In genomic region chr3:62340154-62340760, GRCm38 (mm10) we compare ENCODE assay signal across 8 mouse cellular contexts. TPM values are rescaled to one million over a fixed set of nuclear protein-coding genes. Genes with fewer than 3 reads are reported as not detected.
DNase-seq lines count a peak whose midpoint lies in the region; ATAC-seq and TF ChIP-seq lines count a peak whose summit lies in the region.

No protein-coding gene starts in this region.

- H3K9ac ChIP-seq in neural tube, embryonic 11.5 days (ENCODE audit: low read length), result peak overlapping the region; percentile 75
- peak overlapping the region; percentile 79 for H3K9ac ChIP-seq in heart, embryonic 16.5 days (ENCODE audit: low read length)
- H3K9ac ChIP-seq in liver, postnatal 0 days (replicated peaks), result peak overlapping the region; percentile 71
- H3K9ac ChIP-seq in stomach, postnatal 0 days (ENCODE audit: low read length), result peak overlapping the region; percentile 77

- no peaks in the 10 kb centered on the region for H3K9me3 ChIP-seq in neural tube, embryonic 11.5 days (ENCODE audit: control insufficient read depth, low read length)
- no peaks in the 10 kb centered on the region for H3K9me3 ChIP-seq in heart, embryonic 16.5 days (replicated peaks; ENCODE audit: control insufficient read depth, low read length)
- H3K9me3 ChIP-seq in liver, postnatal 0 days (ENCODE audit: low read length), result no peaks in the 10 kb centered on the region
- H3K9me3 ChIP-seq in stomach, postnatal 0 days (ENCODE audit: control insufficient read depth, low read length), result no peaks in the 10 kb centered on the region

- H3K4me2 ChIP-seq in neural tube, embryonic 11.5 days (ENCODE audit: low read depth), result peak overlapping the region; percentile 81
- H3K4me2 ChIP-seq in heart, embryonic 16.5 days (ENCODE audit: low read depth, low read length), result peak overlapping the region; percentile 96
- peak overlapping the region; percentile 85 for H3K4me2 ChIP-seq in liver, postnatal 0 days (ENCODE audit: low read depth, low read length)
- peak overlapping the region; percentile 60 for H3K4me2 ChIP-seq in stomach, postnatal 0 days (replicated peaks; ENCODE audit: low read depth)

- WGBS in neural tube, embryonic 11.5 days, result 2% methylated on average over 16 of the region's 16 CpGs
- 19% methylated on average over 16 of the region's 16 CpGs for whole genome bisulfite sequencing in heart, embryonic 16.5 days
- WGBS in liver, postnatal 0 days (ENCODE audit: insufficient replicate concordance), result 23% methylated on average over 16 of the region's 16 CpGs
- WGBS in stomach, postnatal 0 days, result 33% methylated on average over 16 of the region's 16 CpGs

- no peak for ATAC-seq in neural tube, embryonic 11.5 days (ENCODE audit: insufficient read depth, low FRiP score, low TSS enrichment)
- no peak for ATAC-seq in heart, embryonic 16.5 days (replicated peaks; ENCODE audit: extremely low read depth, insufficient read depth, low FRiP score)
- no peak for ATAC-seq in liver, postnatal 0 days
- ATAC-seq in stomach, postnatal 0 days (ENCODE audit: low FRiP score, low TSS enrichment), result no peak
- ATAC-seq in megakaryocyte-erythroid progenitor cell, adult 5-6 weeks (replicated peaks; ENCODE audit: low FRiP score, low TSS enrichment, poor library complexity, severe bottlenecking), result no peak

- H3K4me1 ChIP-seq in neural tube, embryonic 11.5 days (ENCODE audit: control insufficient read depth, insufficient read depth, low read length), result peaks cover 2% of the 10 kb centered on the region; the same call in 1 of the 2 replicates
- H3K4me1 ChIP-seq in heart, embryonic 16.5 days (ENCODE audit: control insufficient read depth, insufficient read depth, low read length), result no peaks in the 10 kb centered on the region; the same call in 1 of the 2 replicates
- peaks cover 4% of the 10 kb centered on the region; the same call in 1 of the 2 replicates for H3K4me1 ChIP-seq in liver, postnatal 0 days (ENCODE audit: insufficient read depth)
- H3K4me1 ChIP-seq in stomach, postnatal 0 days (replicated peaks; ENCODE audit: control insufficient read depth, insufficient read depth), result no peaks in the 10 kb centered on the region; the same call in 1 of the 2 replicates

- peak overlapping the region; percentile 72 for H3K4me3 ChIP-seq in neural tube, embryonic 11.5 days (ENCODE audit: low read depth, low read length)
- peak overlapping the region; percentile 66 for H3K4me3 ChIP-seq in heart, embryonic 16.5 days (ENCODE audit: low read length)
- peak overlapping the region; percentile 70 for H3K4me3 ChIP-seq in liver, postnatal 0 days (ENCODE audit: low read depth, low read length)
- H3K4me3 ChIP-seq in stomach, postnatal 0 days (ENCODE audit: low read depth, low read length), result peak overlapping the region; percentile 75

- no peak overlapping the region for H3K27ac ChIP-seq in neural tube, embryonic 11.5 days (ENCODE audit: low read depth, low read length)
- H3K27ac ChIP-seq in heart, embryonic 16.5 days (ENCODE audit: low read length), result no peak overlapping the region
- no peak overlapping the region; the same call in 1 of the 2 replicates for H3K27ac ChIP-seq in liver, postnatal 0 days (ENCODE audit: low read depth)
- no peak overlapping the region for H3K27ac ChIP-seq in stomach, postnatal 0 days (replicated peaks)

- TF ChIP-seq CTCF in liver, postnatal 0 days (IDR thresholded peaks at IDR 0.05; ENCODE audit: low read depth), result no peak
- TF ChIP-seq CTCF in stomach, postnatal 0 days (IDR thresholded peaks at IDR 0.05; ENCODE audit: low read depth), result no peak

- no peaks in the 10 kb centered on the region for H3K36me3 ChIP-seq in neural tube, embryonic 11.5 days (ENCODE audit: control insufficient read depth, insufficient read depth, low read length)
- H3K36me3 ChIP-seq in heart, embryonic 16.5 days (ENCODE audit: control insufficient read depth, insufficient read depth), result no peaks in the 10 kb centered on the region
- H3K36me3 ChIP-seq in liver, postnatal 0 days (replicated peaks; ENCODE audit: insufficient read depth, low read length), result no peaks in the 10 kb centered on the region
- no peaks in the 10 kb centered on the region for H3K36me3 ChIP-seq in stomach, postnatal 0 days (ENCODE audit: control insufficient read depth, insufficient read depth, low read length)

- 0 out of 2 replicates have a peak, but pooled peaks cover 5% of the 10 kb centered on the region for H3K27me3 ChIP-seq in neural tube, embryonic 11.5 days (ENCODE audit: control insufficient read depth, insufficient read depth, low read length)
- peaks cover 7% of the 10 kb centered on the region; the same call in 1 of the 2 replicates for H3K27me3 ChIP-seq in heart, embryonic 16.5 days (ENCODE audit: control insufficient read depth, insufficient read depth, low read length)
- peaks cover 17% of the 10 kb centered on the region for H3K27me3 ChIP-seq in liver, postnatal 0 days (ENCODE audit: insufficient read depth, low read length)
- H3K27me3 ChIP-seq in stomach, postnatal 0 days (ENCODE audit: control insufficient read depth, insufficient read depth, low read length), result no peaks in the 10 kb centered on the region

- no peak for TF ChIP-seq EP300 in liver, postnatal 0 days (IDR thresholded peaks at IDR 0.05; ENCODE audit: low read depth)
- no peak for TF ChIP-seq EP300 in stomach, postnatal 0 days (optimal IDR thresholded peaks at IDR 0.05)

- DNase-seq in neural tube, embryonic 11.5 days (ENCODE audit: low spot score), result no peak
- no peak for DNase-seq in neural tube, embryonic 10.5 days (ENCODE audit: extremely low spot score, low spot score)
- DNase-seq in liver, postnatal 0 days, result peak; percentile 13
- DNase-seq in stomach, postnatal 0 days (ENCODE audit: low spot score), result peak; percentile 16
- no peak for DNase-seq in frontal cortex, postnatal 25 days (ENCODE audit: low spot score in 2 of 2)
- no peak for DNase-seq in urinary bladder, postnatal 14 days (ENCODE audit: low spot score)

RNA-seq across cellular contexts. Expression of gene Arhgef26, which starts 2.1 kb away (rescaled TPM):
- 11.4 and 12.5 TPM in 2 replicates for polyA plus RNA-seq in neural tube, embryonic 11.5 days (2014; fragmentation: Nextera tagmentation; extraction: Ambion mirVana)
- 3.4 and 4.8 TPM in 2 replicates for polyA plus RNA-seq in heart, embryonic 16.5 days (2015; fragmentation: Nextera tagmentation; extraction: Ambion mirVana)
- polyA plus RNA-seq in liver, postnatal 0 days (2015; fragmentation: Nextera tagmentation; extraction: Ambion mirVana), result 1.5 and 2.7 TPM in 2 replicates
- 5.2 and 5.9 TPM in 2 replicates for polyA plus RNA-seq in stomach, postnatal 0 days (2015; fragmentation: Nextera tagmentation; extraction: Ambion mirVana)
- total RNA-seq in megakaryocyte-erythroid progenitor cell, adult 5-6 weeks (2014; fragmentation: Nextera tagmentation), result not detected in 2 replicates
- total RNA-seq in megakaryocyte-erythroid progenitor cell, adult 5-6 weeks (2017), result 0.23 TPM in 1 of 2 replicates, not detected in the other

Comparison
In these comparisons a context has a peak if more than half of its experiments do, and no peak if none do; other contexts are left out.
1. DNase-seq: peak in liver, postnatal 0 days (single experiment) and stomach, postnatal 0 days (single experiment); none in neural tube, embryonic 11.5 days (single experiment), neural tube, embryonic 10.5 days (single experiment), frontal cortex, postnatal 25 days (0 of 2) and urinary bladder, postnatal 14 days (single experiment).
2. Peak in every context shown above with its lines, with median percentiles within 50 percentile points of each other: H3K4me2 ChIP-seq, H3K4me3 ChIP-seq and H3K9ac ChIP-seq.